Mouse (Mus musculus): ENCODE data around the gene Galnt15. TPM values are rescaled to one million over a fixed set of nuclear protein-coding genes. Genes with fewer than 3 reads are reported as not detected.

Gene Galnt15
- 0.28 and 0.34 TPM in 2 replicates for polyA plus RNA-seq (2015; fragmentation: Nextera tagmentation; extraction: Ambion mirVana)

GRCm38 (mm10) chr14:32028681-32029091, at the start of gene Galnt15:
TSS of gene Galnt15 (plus strand) at chr14:32028989.
- Histone ChIP-seq H3K9ac (ENCODE audit: low read depth, low read length) (no peak within 1 kb of the TSS), H3K4me3 (replicated peaks; ENCODE audit: low read depth, low read length) (no peak within 1 kb of the TSS), H3K4me1 (replicated peaks; ENCODE audit: insufficient read depth, low read length) (peaks cover 5% of the 10 kb centered on the region), H3K27me3 (ENCODE audit: insufficient read depth, low read length) (no peaks in the 10 kb centered on the region), H3K27ac (no peak within 1 kb of the TSS), H3K36me3 (ENCODE audit: insufficient read depth, low read length) (no peaks in the 10 kb centered on the region), H3K4me2 (ENCODE audit: low read length) (peak within 1 kb of the TSS; percentile 30), H3K9me3 (replicated peaks; ENCODE audit: low read length) (no peaks in the 10 kb centered on the region)
- WGBS, result 13% methylated on average over 9 of the region's 9 CpGs
- TF ChIP-seq CTCF (IDR thresholded peaks at IDR 0.05; ENCODE audit: low read depth), result no peak
- peak; percentile 33 for DNase-seq (ENCODE audit: low spot score)
- no peak for ATAC-seq (replicated peaks; ENCODE audit: low FRiP score, low read depth)

- no peak overlapping the region for H3K4me3 ChIP-seq (replicated peaks; ENCODE audit: low read depth, low read length)
- H3K27ac ChIP-seq, result 0 out of 2 replicates have a peak overlapping the region, but pooled peaks have one; percentile 8
- no peak overlapping the region for H3K9ac ChIP-seq (ENCODE audit: low read depth, low read length)
- no peaks in the 10 kb centered on the region for H3K9me3 ChIP-seq (replicated peaks; ENCODE audit: low read length)
- ATAC-seq (replicated peaks; ENCODE audit: low FRiP score, low read depth) (no peak), DNase-seq (ENCODE audit: low spot score) (no peak)
- no peaks in the 10 kb centered on the region for H3K4me1 ChIP-seq (replicated peaks; ENCODE audit: insufficient read depth, low read length)
- no peak overlapping the region for H3K4me2 ChIP-seq (ENCODE audit: low read length)
- WGBS, result 54% methylated on average over 8 of the region's 8 CpGs
- no peaks in the 10 kb centered on the region for H3K36me3 ChIP-seq (ENCODE audit: insufficient read depth, low read length)
- H3K27me3 ChIP-seq (ENCODE audit: insufficient read depth, low read length), result no peaks in the 10 kb centered on the region
- no peak for TF ChIP-seq CTCF (IDR thresholded peaks at IDR 0.05; ENCODE audit: low read depth)
Observed at GRCm38 (mm10) chr14:31994021-31994420, 34.8 kb upstream of the Galnt15 start.

- Histone ChIP-seq H3K27ac (no peak overlapping the region), H3K36me3 (ENCODE audit: insufficient read depth, low read length) (no peaks in the 10 kb centered on the region), H3K4me1 (replicated peaks; ENCODE audit: insufficient read depth, low read length) (no peaks in the 10 kb centered on the region), H3K4me3 (replicated peaks; ENCODE audit: low read depth, low read length) (no peak overlapping the region), H3K9me3 (replicated peaks; ENCODE audit: low read length) (no peaks in the 10 kb centered on the region), H3K4me2 (ENCODE audit: low read length) (no peak overlapping the region), H3K27me3 (ENCODE audit: insufficient read depth, low read length) (no peaks in the 10 kb centered on the region), H3K9ac (ENCODE audit: low read depth, low read length) (no peak overlapping the region)
- 81% methylated on average over 7 of the region's 7 CpGs for WGBS
- no peak for TF ChIP-seq CTCF (IDR thresholded peaks at IDR 0.05; ENCODE audit: low read depth)
- ATAC-seq (replicated peaks; ENCODE audit: low FRiP score, low read depth) (no peak), DNase-seq (ENCODE audit: low spot score) (no peak)
Observed at GRCm38 (mm10) chr14:32000941-32001340, 27.8 kb upstream of the Galnt15 start.

GRCm38 (mm10) chr14:32002502-32003338, 26.1 kb upstream of the Galnt15 start:
- H3K27me3 ChIP-seq (ENCODE audit: insufficient read depth, low read length), result no peaks in the 10 kb centered on the region
- H3K27ac ChIP-seq, result no peak overlapping the region
- no peak overlapping the region for H3K4me3 ChIP-seq (replicated peaks; ENCODE audit: low read depth, low read length)
- TF ChIP-seq CTCF (IDR thresholded peaks at IDR 0.05; ENCODE audit: low read depth), result no peak
- no peaks in the 10 kb centered on the region for H3K9me3 ChIP-seq (replicated peaks; ENCODE audit: low read length)
- no peaks in the 10 kb centered on the region for H3K4me1 ChIP-seq (replicated peaks; ENCODE audit: insufficient read depth, low read length)
- 80% methylated on average over 15 of the region's 15 CpGs for WGBS
- DNase-seq (ENCODE audit: low spot score), result no peak
- H3K4me2 ChIP-seq (ENCODE audit: low read length), result no peak overlapping the region
- ATAC-seq (replicated peaks; ENCODE audit: low FRiP score, low read depth), result no peak
- no peaks in the 10 kb centered on the region for H3K36me3 ChIP-seq (ENCODE audit: insufficient read depth, low read length)
- H3K9ac ChIP-seq (ENCODE audit: low read depth, low read length), result no peak overlapping the region

GRCm38 (mm10) chr14:32003904-32004596, 24.7 kb upstream of the Galnt15 start:
- Histone ChIP-seq H3K27me3 (ENCODE audit: insufficient read depth, low read length) (no peaks in the 10 kb centered on the region), H3K36me3 (ENCODE audit: insufficient read depth, low read length) (no peaks in the 10 kb centered on the region), H3K4me3 (replicated peaks; ENCODE audit: low read depth, low read length) (no peak overlapping the region), H3K9me3 (replicated peaks; ENCODE audit: low read length) (no peaks in the 10 kb centered on the region), H3K9ac (ENCODE audit: low read depth, low read length) (no peak overlapping the region), H3K27ac (0 out of 2 replicates have a peak overlapping the region, but pooled peaks have one; percentile 8), H3K4me2 (ENCODE audit: low read length) (no peak overlapping the region), H3K4me1 (replicated peaks; ENCODE audit: insufficient read depth, low read length) (no peaks in the 10 kb centered on the region)
- DNase-seq (ENCODE audit: low spot score) (peak; percentile 54), ATAC-seq (replicated peaks; ENCODE audit: low FRiP score, low read depth) (no peak)
- 66% methylated on average over 7 of the region's 7 CpGs for WGBS
- no peak for TF ChIP-seq CTCF (IDR thresholded peaks at IDR 0.05; ENCODE audit: low read depth)

- H3K9ac ChIP-seq (ENCODE audit: low read depth, low read length), result no peak overlapping the region
- 0 out of 2 replicates have a peak overlapping the region, but pooled peaks have one; percentile 33 for H3K27ac ChIP-seq
- no peak for TF ChIP-seq CTCF (IDR thresholded peaks at IDR 0.05; ENCODE audit: low read depth)
- no peaks in the 10 kb centered on the region for H3K4me1 ChIP-seq (replicated peaks; ENCODE audit: insufficient read depth, low read length)
- H3K4me2 ChIP-seq (ENCODE audit: low read length), result no peak overlapping the region
- no peak for ATAC-seq (replicated peaks; ENCODE audit: low FRiP score, low read depth)
- peak; percentile 44 for DNase-seq (ENCODE audit: low spot score)
- H3K4me3 ChIP-seq (replicated peaks; ENCODE audit: low read depth, low read length), result no peak overlapping the region
- no peaks in the 10 kb centered on the region for H3K27me3 ChIP-seq (ENCODE audit: insufficient read depth, low read length)
- no peaks in the 10 kb centered on the region for H3K9me3 ChIP-seq (replicated peaks; ENCODE audit: low read length)
- WGBS, result 60% methylated on average over 9 of the region's 9 CpGs
- H3K36me3 ChIP-seq (ENCODE audit: insufficient read depth, low read length), result no peaks in the 10 kb centered on the region
Observed at GRCm38 (mm10) chr14:32005673-32006261, 23.0 kb upstream of the Galnt15 start.

Data from kidney, postnatal 0 days (tissue).